Mouse (Mus musculus): Measurements from ENCODE around the gene Clec2g. TPM values are rescaled to one million over a fixed set of nuclear protein-coding genes. Genes with fewer than 3 reads are reported as not detected.

Gene Clec2g
- polyA plus RNA-seq, 1 experiment from 2014 or later, result not detected

DNA sequence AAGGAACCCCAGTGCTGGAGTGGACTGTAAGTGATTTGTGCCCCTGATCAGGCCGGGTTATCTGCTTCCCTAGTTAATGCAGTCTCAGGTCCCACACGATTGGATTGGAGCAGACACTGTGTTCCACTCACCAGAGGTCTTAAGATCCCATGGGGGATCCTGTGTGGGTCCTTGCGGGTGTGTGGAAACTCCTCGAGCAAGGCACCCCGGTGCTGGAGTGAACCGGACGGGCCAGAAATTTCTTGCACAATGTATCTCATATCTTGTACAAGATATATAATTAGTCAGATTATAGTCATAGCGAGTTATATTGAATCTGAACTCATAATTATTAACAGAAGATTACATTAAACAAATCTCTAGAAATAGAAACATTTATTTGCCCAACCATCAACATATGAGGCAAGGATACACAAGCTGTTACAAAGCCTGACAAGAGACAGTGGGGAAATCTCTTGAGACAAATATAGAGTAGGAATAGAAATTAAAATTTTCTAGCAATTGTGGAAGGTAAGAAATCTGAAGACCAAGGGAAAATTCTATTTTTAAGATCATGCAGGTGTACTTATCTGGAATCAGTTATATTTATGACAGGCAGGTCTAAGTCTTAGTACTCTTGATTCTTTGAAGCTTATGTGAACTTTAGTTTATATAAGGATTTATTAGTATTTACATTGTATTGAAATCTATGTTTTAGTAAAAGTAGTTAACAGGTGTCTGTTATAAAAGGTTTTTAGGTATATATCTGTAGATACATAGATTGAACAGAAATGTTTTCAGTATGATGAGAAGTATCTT lies 93.5 kb downstream of the Clec2g start:
- 92% methylated on average over 8 of the region's 8 CpGs for WGBS
- Histone ChIP-seq H3K4me3 (replicated peaks; ENCODE audit: low read depth, low read length) (no peak overlapping the region), H3K36me3 (ENCODE audit: control insufficient read depth, insufficient read depth, low read length) (no peaks in the 10 kb centered on the region), H3K27me3 (ENCODE audit: control insufficient read depth, insufficient read depth, low read length) (no peaks in the 10 kb centered on the region), H3K9me3 (ENCODE audit: control insufficient read depth, low read length) (no peaks in the 10 kb centered on the region), H3K9ac (replicated peaks; ENCODE audit: low read length) (no peak overlapping the region), H3K4me2 (ENCODE audit: low read length) (no peak overlapping the region), H3K27ac (replicated peaks; ENCODE audit: low read depth, low read length) (no peak overlapping the region), H3K4me1 (ENCODE audit: control insufficient read depth, insufficient read depth, low read length) (no peaks in the 10 kb centered on the region)
- DNase-seq (no peak), ATAC-seq (ENCODE audit: low FRiP score, low TSS enrichment) (no peak)

- H3K4me1 ChIP-seq (ENCODE audit: control insufficient read depth, insufficient read depth, low read length), result no peaks in the 10 kb centered on the region
- H3K27ac ChIP-seq (replicated peaks; ENCODE audit: low read depth, low read length), result no peak overlapping the region
- no peak for ATAC-seq (ENCODE audit: low FRiP score, low TSS enrichment)
- no peak for DNase-seq
- no peaks in the 10 kb centered on the region for H3K27me3 ChIP-seq (ENCODE audit: control insufficient read depth, insufficient read depth, low read length)
- WGBS, result 69% methylated on average over 6 of the region's 6 CpGs
- no peak overlapping the region for H3K9ac ChIP-seq (replicated peaks; ENCODE audit: low read length)
- H3K9me3 ChIP-seq (ENCODE audit: control insufficient read depth, low read length), result no peaks in the 10 kb centered on the region
- no peak overlapping the region for H3K4me3 ChIP-seq (replicated peaks; ENCODE audit: low read depth, low read length)
- H3K36me3 ChIP-seq (ENCODE audit: control insufficient read depth, insufficient read depth, low read length), result no peaks in the 10 kb centered on the region
- no peak overlapping the region for H3K4me2 ChIP-seq (ENCODE audit: low read length)
Observed at GRCm38 (mm10) chr6:129030175-129030824, 96.1 kb downstream of the Clec2g start.

DNA sequence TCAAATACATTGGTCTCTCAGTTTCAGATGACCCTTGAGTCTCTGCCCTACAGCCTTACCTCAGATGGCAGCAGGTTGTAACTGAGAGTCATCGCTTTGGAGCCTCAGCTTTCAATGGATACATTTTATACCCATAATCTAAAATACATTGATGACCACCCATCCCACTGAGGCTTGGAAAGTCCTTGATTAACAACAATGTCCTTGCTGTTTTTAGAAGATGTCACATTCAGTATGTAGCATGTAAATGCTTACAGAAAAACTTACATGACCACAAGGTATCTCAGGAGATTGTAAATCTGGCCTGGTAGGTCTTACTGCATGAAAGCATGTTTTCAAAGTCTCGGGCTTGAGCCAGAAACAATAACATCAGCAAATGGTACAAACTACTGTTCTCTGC lies 96.8 kb downstream of the Clec2g start:
- WGBS, result 86% methylated on average over 2 of the region's 2 CpGs
- no peaks in the 10 kb centered on the region for H3K36me3 ChIP-seq (ENCODE audit: control insufficient read depth, insufficient read depth, low read length)
- H3K27ac ChIP-seq (replicated peaks; ENCODE audit: low read depth, low read length), result no peak overlapping the region
- H3K27me3 ChIP-seq (ENCODE audit: control insufficient read depth, insufficient read depth, low read length), result no peaks in the 10 kb centered on the region
- ATAC-seq (ENCODE audit: low FRiP score, low TSS enrichment) (no peak), DNase-seq (no peak)
- H3K9ac ChIP-seq (replicated peaks; ENCODE audit: low read length), result no peak overlapping the region
- H3K9me3 ChIP-seq (ENCODE audit: control insufficient read depth, low read length), result no peaks in the 10 kb centered on the region
- no peak overlapping the region for H3K4me2 ChIP-seq (ENCODE audit: low read length)
- H3K4me1 ChIP-seq (ENCODE audit: control insufficient read depth, insufficient read depth, low read length), result no peaks in the 10 kb centered on the region
- H3K4me3 ChIP-seq (replicated peaks; ENCODE audit: low read depth, low read length), result no peak overlapping the region

DNA sequence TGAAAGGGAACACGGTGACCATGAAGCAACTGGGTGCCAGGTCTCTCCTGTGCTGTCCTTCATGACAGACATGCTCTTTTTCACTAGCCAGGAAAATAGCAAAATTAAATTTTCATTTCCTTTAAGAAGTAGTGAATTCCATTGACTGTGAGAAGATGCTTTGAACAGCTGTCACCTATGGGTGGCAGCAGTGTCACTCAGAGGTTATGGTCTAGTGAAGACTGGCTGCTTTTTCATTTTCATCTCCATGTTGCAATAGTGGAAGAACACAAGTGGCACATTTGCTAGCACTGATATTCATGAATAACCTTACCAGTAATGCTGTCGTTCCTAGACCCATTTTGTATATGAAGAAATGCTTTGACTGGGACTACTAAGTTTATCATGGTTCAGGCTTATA lies 99.2 kb downstream of the Clec2g start:
- DNase-seq, result peak; percentile 26
- 76% methylated on average over 2 of the region's 2 CpGs for WGBS
- no peak overlapping the region for H3K27ac ChIP-seq (replicated peaks; ENCODE audit: low read depth, low read length)
- no peaks in the 10 kb centered on the region for H3K36me3 ChIP-seq (ENCODE audit: control insufficient read depth, insufficient read depth, low read length)
- no peaks in the 10 kb centered on the region for H3K27me3 ChIP-seq (ENCODE audit: control insufficient read depth, insufficient read depth, low read length)
- no peak overlapping the region for H3K4me3 ChIP-seq (replicated peaks; ENCODE audit: low read depth, low read length)
- no peak overlapping the region for H3K9ac ChIP-seq (replicated peaks; ENCODE audit: low read length)
- H3K4me2 ChIP-seq (ENCODE audit: low read length), result no peak overlapping the region
- no peak for ATAC-seq (ENCODE audit: low FRiP score, low TSS enrichment)
- no peaks in the 10 kb centered on the region for H3K4me1 ChIP-seq (ENCODE audit: control insufficient read depth, insufficient read depth, low read length)
- H3K9me3 ChIP-seq (ENCODE audit: control insufficient read depth, low read length), result no peaks in the 10 kb centered on the region

Small RNAs within 50 kb of the gene (microRNA-seq; reads per million reads assigned to microRNA genes)
- gene Gm27336, result not detected
- not detected for gene Mir7649

Other genes starting within 250 kb of the Clec2g start
- 0.45 and 0.94 TPM in 2 replicates for gene Klrb1, start 211.3 kb upstream of the Clec2g start, polyA plus RNA-seq (2014; fragmentation: Nextera tagmentation; extraction: Ambion mirVana)
- gene Klrb1c, start 145.2 kb upstream of the Clec2g start, polyA plus RNA-seq (2014; fragmentation: Nextera tagmentation; extraction: Ambion mirVana), result not detected in 2 replicates
- not detected in 2 replicates for gene Gm44511, start 108.1 kb upstream of the Clec2g start, polyA plus RNA-seq (2014; fragmentation: Nextera tagmentation; extraction: Ambion mirVana)
- 0.09 and 0.14 TPM in 2 replicates for gene Klrb1b, start 108.0 kb upstream of the Clec2g start, polyA plus RNA-seq (2014; fragmentation: Nextera tagmentation; extraction: Ambion mirVana)
- not detected in 2 replicates for gene Clec2i, start 46.8 kb upstream of the Clec2g start, polyA plus RNA-seq (2014; fragmentation: Nextera tagmentation; extraction: Ambion mirVana)
- gene BC035044, start 43.3 kb upstream of the Clec2g start, polyA plus RNA-seq (2014; fragmentation: Nextera tagmentation; extraction: Ambion mirVana), result 0.19 and 0.36 TPM in 2 replicates
- gene Klrb1f, start 111.5 kb downstream of the Clec2g start, polyA plus RNA-seq (2014; fragmentation: Nextera tagmentation; extraction: Ambion mirVana), result 0.41 and 1.2 TPM in 2 replicates
- gene Clec2e, start 166.5 kb downstream of the Clec2g start, polyA plus RNA-seq (2014; fragmentation: Nextera tagmentation; extraction: Ambion mirVana), result not detected in 2 replicates
- gene Clec2d, start 246.2 kb downstream of the Clec2g start, polyA plus RNA-seq (2014; fragmentation: Nextera tagmentation; extraction: Ambion mirVana), result 0.17 TPM in 1 of 2 replicates, not detected in the other

All from midbrain, embryonic 14.5 days (tissue).